ENCODE assay signal across 8 mouse cellular contexts in genomic region chr16:29657650-29658548, GRCm38 (mm10).
DNase-seq lines count a peak whose midpoint lies in the region; ATAC-seq and TF ChIP-seq lines count a peak whose summit lies in the region.

No protein-coding gene starts in this region.

- peak; percentile 56 for TF ChIP-seq CTCF in forebrain, postnatal 0 days (IDR thresholded peaks at IDR 0.05; ENCODE audit: low read depth)

- peak overlapping the region; percentile 50 for H3K4me3 ChIP-seq in heart, embryonic 10.5 days
- peak overlapping the region; percentile 30 to 32; a peak in 3 of 4 replicates for H3K4me3 ChIP-seq in ES-E14 (ENCODE audit: insufficient read depth in 1 of 2, low read depth in 1 of 2, low read length in 2 of 2, poor library complexity in 1 of 2, severe bottlenecking in 1 of 2)
- peak overlapping the region; percentile 16 for H3K4me3 ChIP-seq in forebrain, postnatal 0 days (ENCODE audit: low read depth, low read length)
- H3K4me3 ChIP-seq in midbrain, embryonic 13.5 days (replicated peaks): peak overlapping the region; percentile 14

- peak; percentile 81 for ATAC-seq in forebrain, postnatal 0 days
- ATAC-seq in midbrain, embryonic 13.5 days: peak; percentile 92

- H3K36me3 ChIP-seq in heart, embryonic 10.5 days: no peaks in the 10 kb centered on the region
- 0 out of 2 replicates have a peak, but pooled peaks cover 2% of the 10 kb centered on the region for H3K36me3 ChIP-seq in ES-E14 (ENCODE audit: control insufficient read depth, insufficient read depth, low read length, poor library complexity, severe bottlenecking)
- H3K36me3 ChIP-seq in forebrain, postnatal 0 days (ENCODE audit: insufficient read depth): no peaks in the 10 kb centered on the region
- H3K36me3 ChIP-seq in midbrain, embryonic 13.5 days: 0 out of 2 replicates have a peak, but pooled peaks cover 2% of the 10 kb centered on the region

- peak overlapping the region; percentile 48 for H3K4me2 ChIP-seq in forebrain, postnatal 0 days (ENCODE audit: low read depth)
- H3K4me2 ChIP-seq in midbrain, embryonic 13.5 days (replicated peaks): peak overlapping the region; percentile 48

- WGBS in heart, embryonic 10.5 days: 22% methylated on average over 18 of the region's 18 CpGs
- 4% methylated on average over 18 of the region's 18 CpGs for WGBS in forebrain, postnatal 0 days
- WGBS in midbrain, embryonic 13.5 days: 2% methylated on average over 18 of the region's 18 CpGs

- H3K4me1 ChIP-seq in heart, embryonic 10.5 days: 0 out of 2 replicates have a peak, but pooled peaks cover 6% of the 10 kb centered on the region
- peaks cover 12 to 35% of the 10 kb centered on the region in 2 experiments for H3K4me1 ChIP-seq in ES-E14 (ENCODE audit: control insufficient read depth in 2 of 2, insufficient read depth in 2 of 2, low read length in 2 of 2, poor library complexity in 1 of 2)
- peaks cover 14% of the 10 kb centered on the region for H3K4me1 ChIP-seq in forebrain, postnatal 0 days (ENCODE audit: insufficient read depth)
- peaks cover 34% of the 10 kb centered on the region for H3K4me1 ChIP-seq in midbrain, embryonic 13.5 days (replicated peaks)

- no peaks in the 10 kb centered on the region for H3K9me3 ChIP-seq in heart, embryonic 10.5 days
- no peaks in the 10 kb centered on the region for H3K9me3 ChIP-seq in ES-E14 (ENCODE audit: control insufficient read depth, insufficient read depth, low read depth, low read length)
- no peaks in the 10 kb centered on the region for H3K9me3 ChIP-seq in forebrain, postnatal 0 days (ENCODE audit: low read length)
- H3K9me3 ChIP-seq in midbrain, embryonic 13.5 days: no peaks in the 10 kb centered on the region

- DNase-seq in heart, embryonic 10.5 days (ENCODE audit: low spot score): no peak
- no peak for DNase-seq in heart, adult 8-10 months (ENCODE audit: low spot score)
- peak; percentile 70 for DNase-seq in ES-E14 (ENCODE audit: low read depth, low spot score)
- DNase-seq in forebrain, postnatal 0 days: peak; percentile 80
- peak; percentile 50 to 52 for DNase-seq in layer of hippocampus, postnatal 36 days
- DNase-seq in thymus, postnatal 0 days (ENCODE audit: low spot score): peak; percentile 44
- no peak for DNase-seq in gastrocnemius, adult 8-10 months (ENCODE audit: low spot score in 2 of 2)

- H3K9ac ChIP-seq in ES-E14 (ENCODE audit: insufficient read depth, low read depth, low read length, poor library complexity, severe bottlenecking): 0 out of 2 replicates have a peak overlapping the region, but pooled peaks have one; percentile 4
- H3K9ac ChIP-seq in forebrain, postnatal 0 days: peak overlapping the region; percentile 26; the same call in 1 of the 2 replicates
- no peak overlapping the region; the same call in 1 of the 2 replicates for H3K9ac ChIP-seq in midbrain, embryonic 13.5 days (replicated peaks)

- no peak overlapping the region; the same call in 1 of the 2 replicates for H3K27ac ChIP-seq in heart, embryonic 10.5 days
- H3K27ac ChIP-seq in ES-E14 (ENCODE audit: insufficient read depth, low read depth, low read length, poor library complexity, severe bottlenecking): peak overlapping the region; percentile 61
- peak overlapping the region; percentile 79 for H3K27ac ChIP-seq in forebrain, postnatal 0 days (ENCODE audit: low read depth, low read length)
- H3K27ac ChIP-seq in midbrain, embryonic 13.5 days: peak overlapping the region; percentile 67

- H3K27me3 ChIP-seq in heart, embryonic 10.5 days (ENCODE audit: insufficient read depth, poor library complexity, severe bottlenecking): peaks cover 26% of the 10 kb centered on the region
- no peaks in the 10 kb centered on the region for H3K27me3 ChIP-seq in forebrain, postnatal 0 days (ENCODE audit: insufficient read depth, low read length)
- peaks cover 88% of the 10 kb centered on the region for H3K27me3 ChIP-seq in midbrain, embryonic 13.5 days

- in situ Hi-C loops in ES-E14 (cut with MboI; ENCODE audit: low sequenced_read_pairs in 2 of 2, unreplicated experiment in 2 of 2): no loop called here

TF ChIP-seq in ES-E14, 5 proteins besides CTCF, POLR2A, EP300 and RAD21:
- no peak for TF ChIP-seq MAFK (IDR thresholded peaks at IDR 0.05; ENCODE audit: insufficient read depth, low read depth, low read length)
- TF ChIP-seq ZC3H11A (IDR thresholded peaks at IDR 0.05; ENCODE audit: borderline replicate concordance, low read depth, low read length): no peak
- no peak for TF ChIP-seq CHD2 (IDR thresholded peaks at IDR 0.05; ENCODE audit: low read depth, low read length)
- TF ChIP-seq HCFC1 (IDR thresholded peaks at IDR 0.05; ENCODE audit: borderline replicate concordance, insufficient read depth, low read length): no peak
- peak; percentile 74 for TF ChIP-seq ZNF384 (IDR thresholded peaks at IDR 0.05; ENCODE audit: low read depth, low read length)

Comparison
In these comparisons a context has a peak if more than half of its experiments do, and no peak if none do; other contexts are left out.
1. DNase-seq: peak in ES-E14 (single experiment), forebrain, postnatal 0 days (single experiment), layer of hippocampus, postnatal 36 days (2 of 2) and thymus, postnatal 0 days (single experiment); none in heart, embryonic 10.5 days (single experiment), heart, adult 8-10 months (single experiment) and gastrocnemius, adult 8-10 months (0 of 2).
2. Peak in every context shown above with its lines, with median percentiles within 50 percentile points of each other: H3K4me3 ChIP-seq.